Mouse (Mus musculus) hindbrain, postnatal 0 days (tissue): ENCODE measurements around the gene Arid1b. TPM values are rescaled to one million over a fixed set of nuclear protein-coding genes. Genes with fewer than 3 reads are reported as not detected.

Experiments used
- ATAC-seq: fragments of 200-750 bp; cut with Nextera tagmentation; 2 replicates; pipeline ENCODE4 v1.8.0; 2017; ENCODE audit warnings: mild to moderate bottlenecking, moderate TSS enrichment, moderate library complexity
- DNase-seq: peaks from one replicate; pipeline ENCODE4 v3.0.0-alpha.2; 2015; ENCODE audit warnings: low spot score
- H3K27ac ChIP-seq: fragments of 300-500 bp; sonication (generic); 2 replicates; pipeline ENCODE4 v1.5.1; 2014; ENCODE audit warnings: mild to moderate bottlenecking
- H3K27me3 ChIP-seq: fragments of 300-500 bp; sonication (generic); 2 replicates; pipeline ENCODE4 v1.6.1; 2014; ENCODE audit warnings: low read length, mixed read lengths; ENCODE audit not compliant: insufficient read depth
- H3K36me3 ChIP-seq: fragments of 300-500 bp; sonication (generic); 2 replicates; pipeline ENCODE4 v1.6.1; 2014; ENCODE audit warnings: low read length, mixed read lengths; ENCODE audit not compliant: insufficient read depth
- H3K4me1 ChIP-seq: fragments of 300-500 bp; sonication (generic); 2 replicates; pipeline ENCODE4 v1.6.1; 2014; ENCODE audit warnings: antibody characterized with exemption, low read length, mixed read lengths; ENCODE audit not compliant: insufficient read depth
- H3K4me2 ChIP-seq: fragments of 300-500 bp; sonication (generic); 2 replicates; pipeline ENCODE4 v1.6.1; 2014; ENCODE audit warnings: low read depth, mild to moderate bottlenecking, low read length, moderate library complexity, mixed read lengths
- H3K4me3 ChIP-seq: fragments of 300-500 bp; sonication (generic); 2 replicates; pipeline ENCODE4 v1.5.1; 2014; ENCODE audit warnings: low read length
- H3K9ac ChIP-seq: fragments of 300-500 bp; sonication (generic); replicated peaks from 2 replicates; pipeline ENCODE4 v1.6.1; 2014; ENCODE audit warnings: mild to moderate bottlenecking, low read length, moderate library complexity, mixed read lengths
- H3K9me3 ChIP-seq: fragments of 300-500 bp; sonication (generic); 2 replicates; pipeline ENCODE4 v1.6.1; 2016; ENCODE audit warnings: low read length, mixed read lengths
- CTCF ChIP-seq: IDR thresholded peaks from 2 replicates; pipeline ENCODE4 v1.5.1; 2016; ENCODE audit warnings: antibody characterized with exemption, control low read depth, low read depth
- WGBS: fragments of 180-500 bp; shearing (Covaris S2); extraction: QIAGEN DNeasy Blood & Tissue Kit; methylation state at CpG from one replicate; pipeline ENCODE4 v1.1.7; 2014; 5-methylcytosine and 5-hydroxymethylcytosine counted together
- polyA plus RNA-seq: library from polyadenylated mRNA; unstranded; fragments of >200 nt; fragmentation: Nextera tagmentation; extraction: Ambion mirVana; gene quantifications from 2 replicates; pipeline ENCODE4 v1.2.1, GENCODE M21; 2015
- total RNA-seq: library from RNA; depleted of rRNA; stranded (reverse); fragments of >200 nt; gene quantifications from 2 replicates; pipeline ENCODE4 v1.2.3, GENCODE M21; 2014

The Arid1b gene
- total and polyA plus RNA-seq, 2 experiments from 2014 or later: 10.5 to 62.5 TPM

DNA sequence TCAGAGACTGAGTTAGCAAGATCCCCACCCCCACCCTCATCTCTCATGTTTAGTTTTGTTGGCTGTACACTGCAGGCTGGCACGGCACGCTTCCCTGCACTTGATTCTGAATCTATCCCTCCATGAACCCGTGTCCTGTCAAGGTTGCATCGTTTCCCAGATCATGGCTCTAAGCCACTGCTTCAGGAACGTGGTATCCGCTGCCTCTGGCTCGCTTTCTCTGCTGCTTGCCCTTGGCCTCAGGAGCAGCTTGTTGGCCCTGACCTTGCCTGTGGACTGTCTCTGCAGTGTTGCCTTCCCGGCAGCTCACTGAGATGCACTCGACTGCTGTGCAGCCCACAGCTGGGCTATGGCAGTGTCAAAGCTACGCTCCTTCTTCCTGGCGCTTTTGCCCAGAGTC, 252.6 kb downstream of the Arid1b start:
- no peak overlapping the region for H3K4me3 ChIP-seq
- ATAC-seq: no peak
- H3K9me3 ChIP-seq: no peaks in the 10 kb centered on the region
- H3K4me2 ChIP-seq: no peak overlapping the region
- no peaks in the 10 kb centered on the region for H3K36me3 ChIP-seq
- no peak overlapping the region for H3K27ac ChIP-seq
- 65% methylated on average over 11 of the region's 11 CpGs for WGBS
- H3K27me3 ChIP-seq: no peaks in the 10 kb centered on the region
- no peak for TF ChIP-seq CTCF
- peaks cover 12% of the 10 kb centered on the region; the same call in 1 of the 2 replicates for H3K4me1 ChIP-seq
- H3K9ac ChIP-seq: no peak overlapping the region
- no peak for DNase-seq

DNA sequence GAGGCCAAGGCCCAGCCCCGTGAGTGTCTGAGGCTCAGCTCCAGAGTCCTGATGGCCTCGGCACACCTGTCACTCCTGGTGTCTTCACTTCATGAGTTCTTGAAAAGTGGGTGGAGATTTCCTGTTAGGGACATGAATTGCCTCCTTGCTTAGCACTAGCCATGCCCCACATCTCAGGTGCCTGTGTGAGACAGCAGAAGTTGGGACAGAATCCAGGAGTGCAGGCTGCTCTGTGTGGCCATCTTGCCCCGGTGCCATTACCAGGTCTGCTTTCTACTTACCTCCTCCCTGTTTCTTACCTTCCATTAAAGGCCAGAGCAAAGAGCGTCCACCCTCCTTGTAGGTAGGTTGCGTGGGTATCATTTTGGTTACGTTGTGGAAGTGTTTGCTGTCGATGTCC, 253.1 kb downstream of the Arid1b start:
- peaks cover 12% of the 10 kb centered on the region; the same call in 1 of the 2 replicates for H3K4me1 ChIP-seq
- no peak for DNase-seq
- 93% methylated on average over 7 of the region's 7 CpGs for WGBS
- no peak for TF ChIP-seq CTCF
- H3K9ac ChIP-seq: no peak overlapping the region
- H3K4me3 ChIP-seq: no peak overlapping the region
- H3K36me3 ChIP-seq: no peaks in the 10 kb centered on the region
- no peaks in the 10 kb centered on the region for H3K27me3 ChIP-seq
- no peak overlapping the region for H3K4me2 ChIP-seq
- no peak overlapping the region for H3K27ac ChIP-seq
- H3K9me3 ChIP-seq: no peaks in the 10 kb centered on the region
- no peak for ATAC-seq

DNA sequence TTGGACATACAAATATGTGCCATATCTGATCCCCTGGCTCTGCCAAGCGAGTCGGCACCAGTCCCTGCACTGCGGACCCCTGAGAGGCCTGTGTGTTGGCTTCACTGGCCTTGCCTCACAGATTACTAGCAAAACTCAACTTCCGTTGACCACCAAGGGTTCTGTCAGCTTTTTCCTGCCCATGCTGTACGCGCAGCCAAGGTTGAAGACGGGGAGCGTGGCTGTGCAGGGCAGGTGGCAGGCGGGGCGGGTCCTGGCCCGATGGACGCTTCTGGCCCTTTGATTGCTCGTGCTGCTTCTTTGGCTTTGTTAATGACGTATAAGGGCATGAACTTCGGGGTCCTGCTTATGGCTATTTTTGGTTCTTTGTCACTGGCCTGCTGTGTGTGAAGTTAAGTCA, 253.6 kb downstream of the Arid1b start:
- Histone ChIP-seq H3K27me3 (no peaks in the 10 kb centered on the region), H3K4me2 (no peak overlapping the region), H3K4me3 (no peak overlapping the region), H3K9ac (no peak overlapping the region), H3K4me1 (peaks cover 12% of the 10 kb centered on the region; the same call in 1 of the 2 replicates), H3K36me3 (no peaks in the 10 kb centered on the region), H3K27ac (no peak overlapping the region), H3K9me3 (no peaks in the 10 kb centered on the region)
- no peak for TF ChIP-seq CTCF
- no peak for ATAC-seq
- 89% methylated on average over 15 of the region's 15 CpGs for WGBS
- DNase-seq: no peak

DNA sequence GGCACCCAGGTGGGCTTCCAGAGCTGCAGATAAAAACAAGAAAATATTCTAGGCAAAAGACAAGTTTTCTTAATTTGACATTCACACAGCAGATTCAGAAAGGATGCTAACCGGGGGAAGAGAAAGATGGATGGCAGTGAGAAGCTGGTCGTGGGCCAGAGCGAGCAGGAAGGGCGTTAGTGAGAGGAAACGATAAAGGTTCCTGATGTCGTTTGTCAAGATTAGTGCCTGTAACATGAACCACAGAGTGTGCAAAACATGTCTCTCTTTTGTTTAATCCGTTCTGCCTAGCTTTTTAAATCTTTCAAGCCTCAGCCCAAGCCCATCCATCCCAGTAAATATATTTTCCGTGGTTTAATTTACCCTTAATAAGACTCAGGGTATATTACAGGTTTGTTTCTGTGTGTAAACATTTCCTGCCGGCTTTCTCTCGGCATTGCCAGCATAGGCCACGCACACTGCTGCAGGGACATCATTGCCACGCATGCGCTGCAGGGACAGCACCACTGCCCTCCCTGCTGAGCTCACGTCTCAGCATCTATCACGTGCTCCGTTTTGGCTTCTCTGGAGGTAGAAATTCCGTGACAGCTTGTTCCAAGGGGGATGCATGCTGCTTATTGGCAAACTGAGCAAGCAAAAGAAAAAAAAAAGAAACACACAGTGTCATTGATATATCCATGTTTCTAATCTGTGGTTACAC, 255.0 kb downstream of the Arid1b start:
- 39% methylated on average over 17 of the region's 17 CpGs for whole genome bisulfite sequencing
- peak; percentile 80 for ATAC-seq
- H3K27ac ChIP-seq: peak overlapping the region; percentile 67
- no peak for TF ChIP-seq CTCF
- H3K4me3 ChIP-seq: no peak overlapping the region
- H3K36me3 ChIP-seq: no peaks in the 10 kb centered on the region
- no peaks in the 10 kb centered on the region for H3K27me3 ChIP-seq
- DNase-seq: peak; percentile 88
- 0 out of 2 replicates have a peak overlapping the region, but pooled peaks have one; percentile 2 for H3K9ac ChIP-seq
- peaks cover 12% of the 10 kb centered on the region; the same call in 1 of the 2 replicates for H3K4me1 ChIP-seq
- H3K9me3 ChIP-seq: no peaks in the 10 kb centered on the region
- no peak overlapping the region for H3K4me2 ChIP-seq

DNA sequence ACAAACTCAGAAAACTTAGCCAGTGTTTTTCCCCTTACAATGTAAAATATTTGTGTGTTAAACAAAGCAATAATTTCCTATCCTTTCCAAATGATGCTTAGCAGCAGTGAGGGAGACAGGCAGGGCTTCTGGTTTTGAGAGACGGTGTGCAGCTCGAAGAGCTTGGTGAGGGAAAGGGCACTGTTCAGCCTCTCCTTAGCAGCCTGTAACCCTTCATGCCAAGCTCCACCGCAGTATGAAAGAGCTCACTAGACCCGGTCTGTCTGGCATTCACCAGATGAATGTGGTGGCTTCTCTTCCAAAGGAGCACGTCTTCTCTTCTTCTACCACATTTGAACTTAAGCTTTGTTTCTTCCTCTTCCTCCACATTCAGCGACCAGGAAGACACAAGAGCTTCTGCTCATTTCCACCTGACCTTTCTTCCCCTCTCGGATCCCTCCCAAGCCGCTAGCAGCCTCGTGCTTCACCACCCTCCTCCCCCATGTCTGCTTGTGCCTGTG, 255.6 kb downstream of the Arid1b start:
- DNase-seq (no peak), ATAC-seq (no peak)
- TF ChIP-seq CTCF: no peak
- Histone ChIP-seq H3K9me3 (no peaks in the 10 kb centered on the region), H3K4me3 (no peak overlapping the region), H3K27me3 (no peaks in the 10 kb centered on the region), H3K36me3 (no peaks in the 10 kb centered on the region), H3K4me1 (peaks cover 12% of the 10 kb centered on the region; the same call in 1 of the 2 replicates), H3K9ac (no peak overlapping the region), H3K4me2 (no peak overlapping the region), H3K27ac (peak overlapping the region; percentile 67)
- WGBS: 68% methylated on average over 9 of the region's 9 CpGs

- H3K4me2 ChIP-seq: no peak overlapping the region
- no peaks in the 10 kb centered on the region for H3K36me3 ChIP-seq
- H3K4me1 ChIP-seq: peaks cover 4% of the 10 kb centered on the region; the same call in 1 of the 2 replicates
- no peaks in the 10 kb centered on the region for H3K9me3 ChIP-seq
- no peak overlapping the region for H3K4me3 ChIP-seq
- peak; percentile 82 for TF ChIP-seq CTCF
- no peak overlapping the region for H3K9ac ChIP-seq
- 30% methylated on average over 3 of the region's 3 CpGs for WGBS
- no peaks in the 10 kb centered on the region for H3K27me3 ChIP-seq
- H3K27ac ChIP-seq: 0 out of 2 replicates have a peak overlapping the region, but pooled peaks have one; percentile 7
- peak; percentile 73 for DNase-seq
- ATAC-seq: no peak
These were observed 258.3 kb downstream of the Arid1b start for GRCm38 (mm10) chr17:5252436-5252835.
